Mouse (Mus musculus): ENCODE measurements around the gene Gstt1. TPM values are rescaled to one million over a fixed set of nuclear protein-coding genes. Genes with fewer than 3 reads are reported as not detected.

Gstt1 gene
- total and polyA plus RNA-seq, 3 experiments, result 1.3 to 3.8 TPM; not detected in 1

DNA sequence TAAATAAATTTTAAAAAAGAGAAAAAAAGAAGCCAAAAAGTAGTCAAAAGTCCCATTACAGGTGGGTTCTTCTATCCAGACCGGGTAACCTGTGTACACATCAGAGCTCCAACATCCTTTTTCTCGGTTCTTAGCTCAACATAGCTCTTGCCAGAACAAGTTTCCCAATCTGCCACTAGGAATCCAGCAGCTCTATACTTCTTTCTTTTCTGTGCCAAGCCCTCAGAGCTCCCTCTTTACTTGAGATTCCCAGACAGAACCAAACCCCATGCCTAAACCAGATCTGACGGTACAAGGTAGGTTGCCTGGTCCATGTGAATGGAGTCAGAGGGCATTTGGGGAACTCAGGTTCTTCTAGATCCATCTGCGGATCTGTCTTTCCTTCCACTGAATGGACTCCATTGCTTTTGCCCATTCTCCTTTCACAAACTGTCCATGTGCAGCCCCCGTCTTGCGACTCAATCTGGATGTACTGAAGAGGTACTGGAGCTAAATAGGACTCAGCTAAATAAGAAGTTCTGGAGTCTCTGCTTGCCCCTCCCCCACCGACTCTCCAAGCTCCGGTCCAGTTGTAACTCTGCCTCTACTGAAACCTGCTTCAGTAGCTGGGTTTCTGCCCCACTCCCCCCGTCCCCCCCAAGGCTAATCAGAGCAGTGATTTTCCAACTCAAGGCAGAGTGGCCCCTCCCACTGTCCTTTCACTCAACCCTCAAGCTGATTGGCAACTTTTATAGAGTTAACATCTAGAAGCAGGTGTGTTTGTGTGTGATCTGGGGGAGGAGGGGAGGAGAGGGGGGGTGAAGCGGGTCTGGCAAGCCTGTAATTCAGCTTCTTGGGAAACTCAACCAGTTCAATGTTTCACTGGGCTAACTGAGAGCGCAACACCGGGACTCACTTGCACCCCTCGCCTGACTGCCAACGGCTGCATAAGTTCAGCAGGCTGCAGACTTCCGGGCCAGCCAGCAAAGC, 18.9 kb downstream of the Gstt1 start:
- Histone ChIP-seq H3K27ac (ENCODE audit: control insufficient read depth, low read depth, low read length) (no peak overlapping the region), H3K79me2 (ENCODE audit: control insufficient read depth, insufficient read depth, low read length, poor library complexity) (no peaks in the 10 kb centered on the region; the same call in 1 of the 2 replicates), H3K27me3 (ENCODE audit: control insufficient read depth in 1 of 2, insufficient read depth in 2 of 2, low read length in 2 of 2) (no peaks in the 10 kb centered on the region), H3K4me3 (ENCODE audit: control insufficient read depth in 1 of 2, insufficient read depth in 1 of 2, low read depth in 2 of 2, low read length in 2 of 2) (no peak overlapping the region), H3K9me3 (replicated peaks; ENCODE audit: insufficient read depth, low read length) (no peaks in the 10 kb centered on the region), H3K36me3 (ENCODE audit: control insufficient read depth in 1 of 2, insufficient read depth in 2 of 2, low read length in 2 of 2) (peaks cover 0 to 7% of the 10 kb centered on the region in 2 experiments; a peak in 1 of 4 replicates), H3K4me1 (ENCODE audit: control insufficient read depth in 1 of 2, insufficient read depth in 2 of 2, low read length in 2 of 2) (peaks cover 0 to 13% of the 10 kb centered on the region in 2 experiments; a peak in 2 of 4 replicates), H3K9ac (ENCODE audit: control insufficient read depth, low read depth, low read length, poor library complexity, severe bottlenecking) (no peak overlapping the region)
- no peak for DNase-seq (ENCODE audit: low read depth, low spot score)
- no peak for TF ChIP-seq E2F4 (IDR thresholded peaks at IDR 0.05; ENCODE audit: borderline replicate concordance, low read depth, low read length)
- no peak for TF ChIP-seq ZMIZ1 (IDR thresholded peaks at IDR 0.05; ENCODE audit: low read depth, low read length)
- TF ChIP-seq GABPA (IDR thresholded peaks at IDR 0.05; ENCODE audit: low read depth, low read length), result no peak
- TF ChIP-seq RCOR1 (IDR thresholded peaks at IDR 0.05; ENCODE audit: low read depth, low read length), result no peak
- no peak for TF ChIP-seq BHLHE40 (IDR thresholded peaks at IDR 0.05; ENCODE audit: borderline replicate concordance, low read depth, low read length)

DNA sequence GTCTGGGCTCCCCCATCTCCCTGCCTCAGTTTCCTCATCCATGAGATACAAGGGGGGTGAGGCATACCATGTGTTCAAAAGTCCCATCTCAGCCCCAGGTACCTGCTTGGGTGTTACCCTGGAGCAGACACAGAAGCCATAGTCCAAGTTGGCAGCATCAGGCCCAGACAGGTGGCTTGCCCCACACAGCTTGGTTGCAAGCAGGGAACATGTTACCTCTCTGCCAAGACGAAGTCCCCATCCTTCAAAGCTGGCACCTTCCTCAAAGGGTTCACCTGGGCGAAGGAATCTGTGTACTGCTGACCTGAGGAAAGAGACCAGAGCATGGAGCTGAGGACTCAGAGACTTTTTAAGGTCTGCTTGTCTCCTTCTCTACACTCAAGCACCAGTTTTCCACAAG, 20.5 kb downstream of the Gstt1 start:
- H3K27ac ChIP-seq (ENCODE audit: control insufficient read depth, low read depth, low read length), result no peak overlapping the region
- H3K4me1 ChIP-seq (ENCODE audit: control insufficient read depth in 1 of 2, insufficient read depth in 2 of 2, low read length in 2 of 2), result peaks cover 0 to 13% of the 10 kb centered on the region in 2 experiments; a peak in 2 of 4 replicates
- TF ChIP-seq NELFE (IDR thresholded peaks at IDR 0.05; ENCODE audit: low read depth, low read length) (no peak), CHD1 (IDR thresholded peaks at IDR 0.05; ENCODE audit: low read depth, low read length) (no peak), ETS1 (IDR thresholded peaks at IDR 0.05; ENCODE audit: low read depth, low read length) (no peak), UBTF (IDR thresholded peaks at IDR 0.05; ENCODE audit: borderline replicate concordance, insufficient read depth, low read depth, low read length) (no peak), HCFC1 (IDR thresholded peaks at IDR 0.05; ENCODE audit: low read depth, low read length) (no peak), ELF1 (IDR thresholded peaks at IDR 0.05; ENCODE audit: low read depth, low read length) (no peak), BHLHE40 (IDR thresholded peaks at IDR 0.05; ENCODE audit: borderline replicate concordance, low read depth, low read length) (no peak), USF2 (IDR thresholded peaks at IDR 0.05; ENCODE audit: borderline replicate concordance in 1 of 2, insufficient read depth in 1 of 2, low read depth in 1 of 2, low read length in 2 of 2) (no peak), E2F4 (IDR thresholded peaks at IDR 0.05; ENCODE audit: borderline replicate concordance, low read depth, low read length) (no peak), CTCF (IDR thresholded peaks at IDR 0.05 in 2 of 3, conservative IDR thresholded peaks at IDR 0.05 in 1 of 3; ENCODE audit: control insufficient read depth in 1 of 3, insufficient read depth in 1 of 3, low read depth in 2 of 3, low read length in 3 of 3, poor library complexity in 1 of 3, severe bottlenecking in 1 of 3) (no peak), MAFK (IDR thresholded peaks at IDR 0.05; ENCODE audit: borderline replicate concordance, low read depth, low read length) (no peak), MEF2A (IDR thresholded peaks at IDR 0.05; ENCODE audit: extremely low read depth, insufficient replicate concordance, low read depth, low read length, poor library complexity, severe bottlenecking) (no peak), POLR2AphosphoS5 (IDR thresholded peaks at IDR 0.05; ENCODE audit: borderline replicate concordance, low read depth, low read length) (no peak), POLR2AphosphoS2 (IDR thresholded peaks at IDR 0.05; ENCODE audit: low read length) (no peak), ZKSCAN1 (IDR thresholded peaks at IDR 0.05; ENCODE audit: low read depth, low read length) (no peak), GATA1 (IDR thresholded peaks at IDR 0.05; ENCODE audit: low read depth, low read length) (no peak), USF1 (IDR thresholded peaks at IDR 0.05; ENCODE audit: low read depth, low read length) (no peak)
- peaks cover 0 to 12% of the 10 kb centered on the region in 2 experiments; a peak in 2 of 4 replicates for H3K36me3 ChIP-seq (ENCODE audit: control insufficient read depth in 1 of 2, insufficient read depth in 2 of 2, low read length in 2 of 2)
- H3K79me2 ChIP-seq (ENCODE audit: control insufficient read depth, insufficient read depth, low read length, poor library complexity), result peaks cover under 1% of the 10 kb centered on the region; the same call in 1 of the 2 replicates
- no peaks in the 10 kb centered on the region for H3K9me3 ChIP-seq (replicated peaks; ENCODE audit: insufficient read depth, low read length)
- no peak overlapping the region for H3K9ac ChIP-seq (ENCODE audit: control insufficient read depth, low read depth, low read length, poor library complexity, severe bottlenecking)
- H3K27me3 ChIP-seq (ENCODE audit: control insufficient read depth in 1 of 2, insufficient read depth in 2 of 2, low read length in 2 of 2), result no peaks in the 10 kb centered on the region
- no peak for DNase-seq (ENCODE audit: low read depth, low spot score)
- H3K4me3 ChIP-seq (ENCODE audit: control insufficient read depth in 1 of 2, insufficient read depth in 1 of 2, low read depth in 2 of 2, low read length in 2 of 2), result no peak overlapping the region

Measured in MEL (cell line).